In genomic region chr3:20816613-20817012, GRCm38 (mm10) we compare ENCODE assay signal across 17 mouse cellular contexts.
DNase-seq lines count a peak whose midpoint lies in the region; TF ChIP-seq lines count a peak whose summit lies in the region.
"Had no signal": no experiment of that assay in that cellular context is flagged by ENCODE, and none has a peak within 500 bp of the region (broad histone marks: within the 10 kb centered on the region; RNA-seq: fewer than 3 reads in every experiment).

No protein-coding gene starts in this region.

- H3K27ac ChIP-seq in MEL (ENCODE audit: control insufficient read depth, low read depth, low read length) = no peak overlapping the region
- no peak overlapping the region for H3K27ac ChIP-seq in kidney, adult 2 months (ENCODE audit: insufficient read depth, low read depth, low read length)
- no peak overlapping the region for H3K27ac ChIP-seq in heart, embryonic 10.5 days
- H3K27ac ChIP-seq: embryonic facial prominence, embryonic 12.5 days; heart, embryonic 13.5 days; hindbrain, embryonic 10.5 days; hindbrain, embryonic 14.5 days had no signal

- no peak for TF ChIP-seq POLR2A in MEL (IDR thresholded peaks at IDR 0.05; ENCODE audit: control insufficient read depth in 1 of 2, insufficient read depth in 1 of 2, low read depth in 1 of 2, low read length in 2 of 2, poor library complexity in 1 of 2)
- no peak for TF ChIP-seq POLR2A in kidney, adult 2 months (IDR thresholded peaks at IDR 0.05; ENCODE audit: low read depth, low read length)

- no peak for TF ChIP-seq CTCF in MEL (IDR thresholded peaks at IDR 0.05 in 2 of 3, conservative IDR thresholded peaks at IDR 0.05 in 1 of 3; ENCODE audit: control insufficient read depth in 1 of 3, insufficient read depth in 1 of 3, low read depth in 2 of 3, low read length in 3 of 3, poor library complexity in 1 of 3, severe bottlenecking in 1 of 3)
- TF ChIP-seq CTCF in kidney, adult 2 months (conservative IDR thresholded peaks at IDR 0.05; ENCODE audit: insufficient read depth, insufficient read length, low read depth, low read length) = no peak

- H3K27me3 ChIP-seq in MEL (ENCODE audit: control insufficient read depth in 1 of 2, insufficient read depth in 2 of 2, low read length in 2 of 2) = no peaks in the 10 kb centered on the region
- H3K27me3 ChIP-seq in kidney, adult 2 months (replicated peaks; ENCODE audit: control insufficient read depth, insufficient read depth, low read length) = no peaks in the 10 kb centered on the region
- no peaks in the 10 kb centered on the region for H3K27me3 ChIP-seq in heart, embryonic 10.5 days (ENCODE audit: insufficient read depth, poor library complexity, severe bottlenecking)
- H3K27me3 ChIP-seq: embryonic facial prominence, embryonic 12.5 days; heart, embryonic 13.5 days had no signal

- no peaks in the 10 kb centered on the region for H3K79me2 ChIP-seq in MEL (ENCODE audit: control insufficient read depth, insufficient read depth, low read length, poor library complexity)

- TF ChIP-seq EP300 in MEL (IDR thresholded peaks at IDR 0.05; ENCODE audit: low read depth in 1 of 2, low read length in 2 of 2) = no peak

- peak; percentile 22 for DNase-seq in CD4-positive helper T cell, adult 2 months (ENCODE audit: low read depth, low spot score)
- peak; percentile 47 for DNase-seq in MEL (ENCODE audit: low read depth, low spot score)
- peak; percentile 35 for DNase-seq in induced T-regulatory cell, adult 2 months (ENCODE audit: low read depth)
- DNase-seq in naive thymus-derived CD4-positive, alpha-beta T cell, adult 2 months (ENCODE audit: low read depth) = peak; percentile 16
- no peak for DNase-seq in kidney, adult 2 months
- no peak for DNase-seq in heart, postnatal 10 days
- DNase-seq in heart, embryonic 10.5 days (ENCODE audit: low spot score) = no peak
- DNase-seq: adrenal gland, postnatal 25 days; B cell, adult 2 months; cerebellum, adult 18-20 months; cerebellum, postnatal 10 days; gastrocnemius, postnatal 14 days had no signal

- intact Hi-C loops in heart, postnatal 10 days (cut with DNase I) = no loop called here

- H3K36me3 ChIP-seq in MEL (ENCODE audit: control insufficient read depth in 1 of 2, insufficient read depth in 2 of 2, low read length in 2 of 2) = no peaks in the 10 kb centered on the region
- H3K36me3 ChIP-seq in kidney, adult 2 months (ENCODE audit: control insufficient read depth, insufficient read depth, low read length) = no peaks in the 10 kb centered on the region
- H3K36me3 ChIP-seq in heart, embryonic 10.5 days = no peaks in the 10 kb centered on the region
- H3K36me3 ChIP-seq: embryonic facial prominence, embryonic 12.5 days; G1E; heart, embryonic 13.5 days; hindbrain, embryonic 10.5 days had no signal

- no peaks in the 10 kb centered on the region for H3K9me3 ChIP-seq in MEL (replicated peaks; ENCODE audit: insufficient read depth, low read length)
- no peaks in the 10 kb centered on the region for H3K9me3 ChIP-seq in heart, embryonic 10.5 days
- H3K9me3 ChIP-seq: G1E; heart, embryonic 13.5 days; hindbrain, embryonic 10.5 days had no signal

- no peak overlapping the region for H3K9ac ChIP-seq in MEL (ENCODE audit: control insufficient read depth, low read depth, low read length, poor library complexity, severe bottlenecking)
- H3K9ac ChIP-seq: embryonic facial prominence, embryonic 12.5 days; heart, embryonic 13.5 days; hindbrain, embryonic 14.5 days had no signal

- WGBS in kidney, adult 2 months = 16% methylated on average over 1 of the region's 1 CpGs
- 50% methylated on average over 1 of the region's 1 CpGs for WGBS in heart, embryonic 10.5 days

- no peaks in the 10 kb centered on the region for H3K4me1 ChIP-seq in MEL (ENCODE audit: control insufficient read depth in 1 of 2, insufficient read depth in 2 of 2, low read length in 2 of 2)
- H3K4me1 ChIP-seq in kidney, adult 2 months (ENCODE audit: control insufficient read depth, insufficient read depth, low read length) = no peaks in the 10 kb centered on the region
- H3K4me1 ChIP-seq in heart, embryonic 10.5 days = no peaks in the 10 kb centered on the region
- H3K4me1 ChIP-seq: embryonic facial prominence, embryonic 12.5 days; heart, embryonic 13.5 days; hindbrain, embryonic 10.5 days had no signal

- TF ChIP-seq RAD21 in MEL (IDR thresholded peaks at IDR 0.05; ENCODE audit: low read depth, low read length) = no peak

- no peak overlapping the region for H3K4me3 ChIP-seq in MEL (ENCODE audit: control insufficient read depth in 1 of 2, insufficient read depth in 1 of 2, low read depth in 2 of 2, low read length in 2 of 2)
- H3K4me3 ChIP-seq in kidney, adult 2 months (ENCODE audit: insufficient read depth, low read depth, low read length) = no peak overlapping the region
- no peak overlapping the region for H3K4me3 ChIP-seq in heart, embryonic 10.5 days
- H3K4me3 ChIP-seq: embryonic facial prominence, embryonic 12.5 days; heart, embryonic 13.5 days; hindbrain, embryonic 10.5 days had no signal

TF ChIP-seq in MEL, 35 proteins besides CTCF, POLR2A, EP300 and RAD21:
- TF ChIP-seq POLR2AphosphoS2 (IDR thresholded peaks at IDR 0.05; ENCODE audit: low read length) = no peak
- TF ChIP-seq BHLHE40 (IDR thresholded peaks at IDR 0.05; ENCODE audit: borderline replicate concordance, low read depth, low read length) = no peak
- TF ChIP-seq MAX (IDR thresholded peaks at IDR 0.05; ENCODE audit: low read length) = no peak

Comparison
In these comparisons a context has a peak if more than half of its experiments do, and no peak if none do; other contexts are left out.
1. DNase-seq: peak in CD4-positive helper T cell, adult 2 months (single experiment), MEL (single experiment), induced T-regulatory cell, adult 2 months (single experiment) and naive thymus-derived CD4-positive, alpha-beta T cell, adult 2 months (single experiment); none in kidney, adult 2 months (single experiment), heart, postnatal 10 days (0 of 2) and heart, embryonic 10.5 days (single experiment).